Mouse (Mus musculus): ENCODE results near the gene Med18. TPM values are rescaled to one million over a fixed set of nuclear protein-coding genes. Genes with fewer than 3 reads are reported as not detected.
"Not testable (repeated sequence)": the region's sequence is repeated elsewhere in the genome, so short reads cannot be mapped to it uniquely, and the experiment has no call there.

The Med18 gene
- polyA plus RNA-seq, 1 experiment from 2014 or later: 13.6 TPM

- H3K4me2 ChIP-seq (replicated peaks; ENCODE audit: low read depth): no peak overlapping the region
- ATAC-seq (ENCODE audit: low FRiP score, low TSS enrichment) (peak; percentile 66; the same call in 1 of the 2 replicates), DNase-seq (ENCODE audit: low spot score) (peak; percentile 36)
- 37% methylated on average over 5 of the region's 5 CpGs for WGBS
- no peak overlapping the region for H3K9ac ChIP-seq (ENCODE audit: low read length)
- TF ChIP-seq CTCF (IDR thresholded peaks at IDR 0.05; ENCODE audit: low read depth): no peak
- no peak for TF ChIP-seq EP300 (optimal IDR thresholded peaks at IDR 0.05)
- H3K27me3 ChIP-seq (ENCODE audit: control insufficient read depth, insufficient read depth, low read length): no peaks in the 10 kb centered on the region
- H3K4me3 ChIP-seq (ENCODE audit: low read depth, low read length): no peak overlapping the region
- no peaks in the 10 kb centered on the region for H3K9me3 ChIP-seq (ENCODE audit: control insufficient read depth, low read length)
- H3K36me3 ChIP-seq (ENCODE audit: control insufficient read depth, insufficient read depth, low read length): no peaks in the 10 kb centered on the region
- no peak overlapping the region for H3K27ac ChIP-seq (replicated peaks)
- H3K4me1 ChIP-seq (replicated peaks; ENCODE audit: control insufficient read depth, insufficient read depth): no peaks in the 10 kb centered on the region
Observed at GRCm38 (mm10) chr4:132484820-132485219, 21.1 kb upstream of the Med18 start.

DNA sequence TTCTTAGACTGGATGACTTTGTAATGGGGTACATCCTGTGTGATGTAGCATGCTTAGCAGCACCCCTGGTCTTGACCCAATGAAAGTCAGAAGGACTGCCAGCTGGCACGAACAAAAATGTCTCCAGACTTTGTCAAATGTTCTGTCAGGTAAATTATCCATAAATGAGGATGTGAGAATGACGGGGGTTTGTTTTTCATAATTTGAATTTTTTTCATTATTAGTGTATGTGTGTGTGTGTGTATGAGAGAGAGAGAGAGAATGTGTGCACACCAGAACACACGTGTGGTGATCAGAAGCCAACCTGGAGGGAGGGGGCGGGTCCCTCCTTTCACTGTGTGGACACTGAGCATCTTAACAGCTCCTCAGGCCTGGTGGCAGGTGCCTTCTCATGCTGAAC lies 20.5 kb upstream of the Med18 start:
- WGBS: 70% methylated on average over 4 of the region's 4 CpGs
- Histone ChIP-seq H3K27ac (replicated peaks) (no peak overlapping the region), H3K4me3 (ENCODE audit: low read depth, low read length) (no peak overlapping the region), H3K4me1 (replicated peaks; ENCODE audit: control insufficient read depth, insufficient read depth) (no peaks in the 10 kb centered on the region), H3K9ac (ENCODE audit: low read length) (no peak overlapping the region), H3K4me2 (replicated peaks; ENCODE audit: low read depth) (no peak overlapping the region), H3K9me3 (ENCODE audit: control insufficient read depth, low read length) (no peaks in the 10 kb centered on the region), H3K27me3 (ENCODE audit: control insufficient read depth, insufficient read depth, low read length) (no peaks in the 10 kb centered on the region), H3K36me3 (ENCODE audit: control insufficient read depth, insufficient read depth, low read length) (no peaks in the 10 kb centered on the region)
- DNase-seq (ENCODE audit: low spot score): no peak
- no peak for TF ChIP-seq EP300 (optimal IDR thresholded peaks at IDR 0.05)
- TF ChIP-seq CTCF (IDR thresholded peaks at IDR 0.05; ENCODE audit: low read depth): no peak
- ATAC-seq (ENCODE audit: low FRiP score, low TSS enrichment): no peak

DNA sequence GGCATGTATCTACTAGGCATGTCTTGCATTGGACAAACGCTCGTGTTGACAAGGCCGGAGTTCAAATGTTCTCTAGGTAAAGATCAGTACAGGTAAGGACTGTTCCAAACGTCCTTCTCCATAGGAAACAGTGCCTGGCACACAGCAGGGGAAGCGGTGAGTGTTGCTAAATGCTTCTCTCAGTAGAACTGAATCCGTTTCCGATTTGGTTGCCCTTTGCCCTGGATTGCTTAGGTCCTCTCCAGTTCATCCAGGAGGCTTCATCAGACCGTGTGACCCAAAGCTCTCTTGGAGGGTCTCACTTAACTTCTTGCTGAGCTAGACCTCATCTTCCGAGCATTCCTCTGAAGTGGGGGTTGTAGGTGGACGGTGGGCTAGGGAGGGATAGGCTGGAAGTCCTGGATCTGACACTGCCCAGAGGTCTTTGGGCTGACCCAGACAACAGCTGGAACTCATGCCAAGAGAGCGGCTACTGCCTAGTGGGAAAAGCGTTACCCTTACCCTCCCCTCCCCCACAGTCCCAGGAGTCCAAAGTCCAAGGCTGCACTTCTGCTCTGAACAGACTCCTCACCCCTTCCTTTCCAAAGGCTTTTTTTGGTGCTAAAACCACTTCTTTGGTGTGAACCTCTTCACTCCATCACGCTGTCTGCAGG lies 19.4 kb upstream of the Med18 start:
- no peak for ATAC-seq (ENCODE audit: low FRiP score, low TSS enrichment)
- no peak overlapping the region for H3K4me3 ChIP-seq (ENCODE audit: low read depth, low read length)
- WGBS: 69% methylated on average over 13 of the region's 13 CpGs
- no peak overlapping the region for H3K9ac ChIP-seq (ENCODE audit: low read length)
- H3K4me2 ChIP-seq (replicated peaks; ENCODE audit: low read depth): no peak overlapping the region
- no peaks in the 10 kb centered on the region for H3K36me3 ChIP-seq (ENCODE audit: control insufficient read depth, insufficient read depth, low read length)
- H3K27me3 ChIP-seq (ENCODE audit: control insufficient read depth, insufficient read depth, low read length): no peaks in the 10 kb centered on the region
- H3K4me1 ChIP-seq (replicated peaks; ENCODE audit: control insufficient read depth, insufficient read depth): no peaks in the 10 kb centered on the region
- no peak for TF ChIP-seq EP300 (optimal IDR thresholded peaks at IDR 0.05)
- no peak for TF ChIP-seq CTCF (IDR thresholded peaks at IDR 0.05; ENCODE audit: low read depth)
- no peak overlapping the region for H3K27ac ChIP-seq (replicated peaks)
- DNase-seq (ENCODE audit: low spot score): peak; percentile 71
- no peaks in the 10 kb centered on the region for H3K9me3 ChIP-seq (ENCODE audit: control insufficient read depth, low read length)

DNA sequence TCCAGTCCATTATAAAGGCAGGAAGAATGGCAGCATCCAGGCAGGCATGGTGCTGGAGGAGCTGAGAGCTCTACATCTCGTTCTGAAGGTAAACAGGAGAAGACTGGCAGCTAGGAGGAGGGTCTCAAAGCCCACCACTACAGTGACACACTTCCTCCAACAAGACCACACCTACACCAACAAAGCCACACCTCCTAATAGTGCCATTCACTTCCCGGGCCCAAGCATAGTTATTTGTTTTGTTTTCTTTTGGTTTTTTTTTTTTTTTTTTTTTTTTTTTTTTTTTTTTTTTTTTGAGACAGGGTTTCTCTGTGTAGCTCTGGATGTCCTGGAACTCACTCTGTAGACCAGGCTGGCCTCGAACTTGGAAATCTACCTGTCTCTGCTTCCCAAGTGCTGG lies 18.4 kb upstream of the Med18 start:
- not testable (repeated sequence) for H3K4me2 ChIP-seq (replicated peaks; ENCODE audit: low read depth); H3K27ac ChIP-seq (replicated peaks); H3K36me3 ChIP-seq (ENCODE audit: control insufficient read depth, insufficient read depth, low read length); ATAC-seq (ENCODE audit: low FRiP score, low TSS enrichment); H3K4me1 ChIP-seq (replicated peaks; ENCODE audit: control insufficient read depth, insufficient read depth); H3K9me3 ChIP-seq (ENCODE audit: control insufficient read depth, low read length); H3K4me3 ChIP-seq (ENCODE audit: low read depth, low read length); DNase-seq (ENCODE audit: low spot score); H3K9ac ChIP-seq (ENCODE audit: low read length); H3K27me3 ChIP-seq (ENCODE audit: control insufficient read depth, insufficient read depth, low read length)
- 64% methylated on average over 3 of the region's 3 CpGs for WGBS

GRCm38 (mm10) chr4:132477833-132478232 lies 14.1 kb upstream of the Med18 start:
- Histone ChIP-seq H3K9me3 (ENCODE audit: control insufficient read depth, low read length) (no peaks in the 10 kb centered on the region), H3K27ac (replicated peaks) (no peak overlapping the region), H3K36me3 (ENCODE audit: control insufficient read depth, insufficient read depth, low read length) (no peaks in the 10 kb centered on the region), H3K4me3 (ENCODE audit: low read depth, low read length) (no peak overlapping the region), H3K27me3 (ENCODE audit: control insufficient read depth, insufficient read depth, low read length) (no peaks in the 10 kb centered on the region), H3K9ac (ENCODE audit: low read length) (no peak overlapping the region), H3K4me2 (replicated peaks; ENCODE audit: low read depth) (no peak overlapping the region), H3K4me1 (replicated peaks; ENCODE audit: control insufficient read depth, insufficient read depth) (no peaks in the 10 kb centered on the region)
- DNase-seq (ENCODE audit: low spot score) (no peak), ATAC-seq (ENCODE audit: low FRiP score, low TSS enrichment) (no peak)
- TF ChIP-seq CTCF (IDR thresholded peaks at IDR 0.05; ENCODE audit: low read depth) (no peak), EP300 (optimal IDR thresholded peaks at IDR 0.05) (no peak)
- 86% methylated on average over 8 of the region's 8 CpGs for WGBS

DNA sequence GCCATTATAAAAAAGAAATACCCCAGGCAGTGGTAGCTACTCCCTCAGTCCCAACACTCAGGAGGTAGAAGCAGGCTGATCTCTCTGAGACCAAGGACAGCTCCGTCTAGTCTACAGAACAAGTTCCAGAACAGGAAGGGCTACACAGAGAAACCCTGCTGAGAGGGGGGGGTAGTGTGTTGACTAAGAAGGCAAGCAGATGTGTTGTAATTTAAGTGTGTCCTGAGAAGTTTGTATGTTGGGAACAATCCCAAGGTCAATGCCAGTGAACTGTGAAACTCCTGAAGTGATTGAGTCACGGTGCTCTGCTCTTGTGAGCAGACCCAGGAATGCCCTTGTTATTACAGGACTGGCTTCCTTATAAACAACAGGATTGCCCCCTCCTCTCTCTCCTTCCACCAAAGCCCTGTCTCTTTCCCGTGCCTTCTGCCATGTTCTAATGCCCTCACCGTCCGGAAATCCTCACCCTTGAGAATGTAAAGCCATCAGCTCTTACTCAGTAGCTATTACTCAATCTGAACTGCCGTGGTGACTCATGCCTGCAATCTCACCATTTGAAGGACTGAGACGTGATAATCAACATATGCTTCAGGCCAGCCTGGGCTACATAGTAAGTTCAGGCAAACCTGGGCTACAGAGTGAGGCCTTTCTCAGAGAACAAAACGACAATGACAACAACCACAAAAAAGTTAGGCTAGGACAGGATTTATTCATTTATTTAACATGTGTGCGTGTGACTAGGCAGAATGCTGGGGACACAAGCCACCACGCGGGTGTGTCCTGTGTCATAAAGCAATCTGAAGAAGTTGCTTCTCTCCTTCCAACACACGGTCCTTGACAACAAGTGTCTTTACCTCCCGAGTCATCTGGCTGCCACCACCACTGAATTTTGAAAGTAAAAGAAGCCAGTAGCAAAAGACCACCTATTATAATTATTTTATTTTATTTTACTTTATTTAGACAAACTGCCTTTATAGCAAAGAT lies 12.5 kb upstream of the Med18 start:
- H3K4me3 ChIP-seq (ENCODE audit: low read depth, low read length): no peak overlapping the region
- peak; percentile 58; the same call in 1 of the 2 replicates for ATAC-seq (ENCODE audit: low FRiP score, low TSS enrichment)
- TF ChIP-seq EP300 (optimal IDR thresholded peaks at IDR 0.05) (no peak), CTCF (IDR thresholded peaks at IDR 0.05; ENCODE audit: low read depth) (no peak)
- H3K27ac ChIP-seq (replicated peaks): 0 out of 2 replicates have a peak overlapping the region, but pooled peaks have one; percentile 40
- no peak overlapping the region for H3K4me2 ChIP-seq (replicated peaks; ENCODE audit: low read depth)
- no peaks in the 10 kb centered on the region for H3K4me1 ChIP-seq (replicated peaks; ENCODE audit: control insufficient read depth, insufficient read depth)
- no peak overlapping the region for H3K9ac ChIP-seq (ENCODE audit: low read length)
- no peaks in the 10 kb centered on the region for H3K36me3 ChIP-seq (ENCODE audit: control insufficient read depth, insufficient read depth, low read length)
- WGBS: 63% methylated on average over 13 of the region's 13 CpGs
- no peak for DNase-seq (ENCODE audit: low spot score)
- H3K27me3 ChIP-seq (ENCODE audit: control insufficient read depth, insufficient read depth, low read length): no peaks in the 10 kb centered on the region
- no peaks in the 10 kb centered on the region for H3K9me3 ChIP-seq (ENCODE audit: control insufficient read depth, low read length)

Data from stomach, postnatal 0 days (tissue).